Mouse (Mus musculus): Measurements from ENCODE around the gene Nup160. TPM values are rescaled to one million over a fixed set of nuclear protein-coding genes. Genes with fewer than 3 reads are reported as not detected.

The Nup160 gene
- polyA plus RNA-seq (2015; fragmentation: Illumina TruSeq; extraction: RNeasy Lipid Tissue Mini Kit (QIAGEN cat#74804); ENCODE audit: low read depth, low replicate concordance), result 8.0 TPM

GRCm38 (mm10) chr2:90677007-90677406 is at the start of gene Nup160:
TSS of gene Nup160 (plus strand) at chr2:90677215.

GRCm38 (mm10) chr2:90745053-90745678 is 68.2 kb downstream of the Nup160 start, which contains the start of gene Fnbp4:
TSS of gene Fnbp4 (plus strand) at chr2:90745370.

DNA sequence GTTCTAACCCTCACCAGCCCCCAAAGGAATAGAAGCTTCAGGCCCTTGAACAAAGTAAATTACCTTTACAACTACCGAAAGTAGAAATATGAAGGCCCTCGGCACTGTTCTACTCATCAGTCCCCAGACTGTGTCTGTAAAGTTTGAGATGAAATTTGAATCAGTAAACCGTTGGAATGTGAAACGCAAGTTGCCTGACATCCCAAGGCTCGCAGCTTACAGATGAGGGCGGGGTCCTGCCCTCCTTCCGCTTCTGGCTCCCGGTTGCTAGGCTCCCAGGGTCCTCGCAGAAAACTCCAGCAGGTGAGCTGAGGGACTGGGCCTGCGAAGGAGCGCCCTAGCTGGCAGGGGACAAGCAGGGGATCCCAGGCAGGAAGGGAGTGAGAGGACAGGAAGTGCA is 105.4 kb downstream of the Nup160 start, which contains the start of gene Agbl2:
TSS of gene Agbl2 (plus strand) at position 270 of the 400 bp plus-strand sequence.

Other genes with a start within 250 kb of the Nup160 start
- gene Ptprj, start 96.6 kb upstream of the Nup160 start, polyA plus RNA-seq (2015; fragmentation: Illumina TruSeq; extraction: RNeasy Lipid Tissue Mini Kit (QIAGEN cat#74804); ENCODE audit: low read depth, low replicate concordance), result 39.9 TPM
- gene Fnbp4, start 68.2 kb downstream of the Nup160 start, polyA plus RNA-seq (2015; fragmentation: Illumina TruSeq; extraction: RNeasy Lipid Tissue Mini Kit (QIAGEN cat#74804); ENCODE audit: low read depth, low replicate concordance), result 41.2 TPM
- 1.5 TPM for gene Agbl2, start 105.5 kb downstream of the Nup160 start, polyA plus RNA-seq (2015; fragmentation: Illumina TruSeq; extraction: RNeasy Lipid Tissue Mini Kit (QIAGEN cat#74804); ENCODE audit: low read depth, low replicate concordance)
- gene Mtch2, start 169.9 kb downstream of the Nup160 start, polyA plus RNA-seq (2015; fragmentation: Illumina TruSeq; extraction: RNeasy Lipid Tissue Mini Kit (QIAGEN cat#74804); ENCODE audit: low read depth, low replicate concordance), result 167 TPM
- gene C1qtnf4, start 208.6 kb downstream of the Nup160 start, polyA plus RNA-seq (2015; fragmentation: Illumina TruSeq; extraction: RNeasy Lipid Tissue Mini Kit (QIAGEN cat#74804); ENCODE audit: low read depth, low replicate concordance), result 109 TPM
- 34.2 TPM for gene Kbtbd4, start 227.5 kb downstream of the Nup160 start, polyA plus RNA-seq (2015; fragmentation: Illumina TruSeq; extraction: RNeasy Lipid Tissue Mini Kit (QIAGEN cat#74804); ENCODE audit: low read depth, low replicate concordance)
- 281 TPM for gene Ndufs3, start 227.6 kb downstream of the Nup160 start, polyA plus RNA-seq (2015; fragmentation: Illumina TruSeq; extraction: RNeasy Lipid Tissue Mini Kit (QIAGEN cat#74804); ENCODE audit: low read depth, low replicate concordance)

All from brain, adult 10 weeks (tissue).